26 mouse cellular contexts compared by ENCODE assay signal in the genomic region with DNA sequence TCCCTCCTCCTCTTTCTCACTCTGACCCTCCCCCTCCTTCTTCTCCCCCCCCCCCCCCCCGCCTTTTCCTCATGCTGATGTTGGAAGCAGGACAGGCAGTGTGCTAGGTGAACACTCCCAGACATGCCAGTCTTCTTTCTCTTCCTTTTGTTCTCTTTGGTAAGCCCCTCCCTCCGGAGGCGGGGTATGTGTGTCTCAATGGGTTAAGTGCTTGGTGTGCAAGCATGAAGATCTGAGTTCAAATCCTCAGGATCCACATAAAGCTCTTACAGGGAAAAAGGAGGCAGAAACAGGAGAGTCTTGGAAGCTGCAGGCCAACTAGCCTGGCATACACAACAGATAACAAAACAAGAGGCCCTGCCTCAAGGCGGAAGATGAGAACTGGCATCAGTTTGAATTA. TPM values are rescaled to one million over a fixed set of nuclear protein-coding genes. Genes with fewer than 3 reads are reported as not detected.
"Had no signal": no experiment of that assay in that cellular context is flagged by ENCODE, and none has a peak within 500 bp of the region (broad histone marks: within the 10 kb centered on the region; RNA-seq: fewer than 3 reads in every experiment).

No protein-coding gene starts in this region.

- H3K9me3 ChIP-seq: heart, embryonic 15.5 days; intestine, embryonic 15.5 days; liver, embryonic 13.5 days; liver, embryonic 15.5 days had no signal

- H3K27ac ChIP-seq: gastrocnemius, adult 2 months; heart, adult 2 months; heart, embryonic 13.5 days; heart, embryonic 15.5 days; hindbrain, embryonic 10.5 days; hindbrain, embryonic 12.5 days; hindbrain, embryonic 14.5 days; intestine, embryonic 15.5 days; kidney, postnatal 0 days; left cerebral cortex, adult 2 months; limb, embryonic 10.5 days; limb, embryonic 12.5 days; liver, embryonic 13.5 days; liver, embryonic 15.5 days had no signal

- DNase-seq: gastrocnemius, adult 2 months; gastrocnemius, postnatal 14 days; gastrocnemius, postnatal 36 days; heart, adult 2 months; heart, postnatal 4 days; kidney, adult 18-20 months; kidney, adult 8-10 months; kidney, postnatal 14 days; kidney, postnatal 36 days; liver; liver, embryonic 13.5 days had no signal

- H3K4me2 ChIP-seq: heart, embryonic 11.5 days; heart, embryonic 13.5 days; heart, embryonic 15.5 days; hindbrain, embryonic 12.5 days; hindbrain, embryonic 14.5 days; intestine, embryonic 15.5 days; limb, embryonic 12.5 days; liver, embryonic 11.5 days; liver, embryonic 13.5 days; liver, embryonic 15.5 days had no signal

- H3K27me3 ChIP-seq: heart, embryonic 13.5 days; heart, embryonic 15.5 days; intestine, embryonic 15.5 days; limb, embryonic 12.5 days; liver, embryonic 13.5 days had no signal

- ATAC-seq: hindbrain, embryonic 16.5 days; inflammation-experienced regulatory T-cells, adult 6 months had no signal

- H3K36me3 ChIP-seq: heart, embryonic 13.5 days; heart, embryonic 15.5 days; hindbrain, embryonic 10.5 days; hindbrain, embryonic 12.5 days; intestine, embryonic 15.5 days; limb, embryonic 10.5 days; limb, embryonic 12.5 days; liver, embryonic 13.5 days; liver, embryonic 15.5 days had no signal

- H3K4me3 ChIP-seq: gastrocnemius, adult 2 months; heart, adult 2 months; heart, embryonic 13.5 days; heart, embryonic 15.5 days; hindbrain, embryonic 10.5 days; hindbrain, embryonic 12.5 days; intestine, embryonic 15.5 days; left cerebral cortex, adult 2 months; limb, embryonic 10.5 days; limb, embryonic 12.5 days; liver, embryonic 13.5 days; liver, embryonic 15.5 days had no signal

- H3K9ac ChIP-seq: heart, embryonic 13.5 days; heart, embryonic 15.5 days; hindbrain, embryonic 12.5 days; hindbrain, embryonic 14.5 days; intestine, embryonic 15.5 days; limb, embryonic 12.5 days; liver, embryonic 13.5 days; liver, embryonic 15.5 days had no signal

RNA-seq across cellular contexts. Expression of a gene that starts 18.8 kb away (rescaled TPM):
- polyA plus RNA-seq: inflammation-experienced regulatory T-cells, adult 6 months had no signal
